Mouse (Mus musculus): ENCODE data around the gene Atp13a5. TPM values are rescaled to one million over a fixed set of nuclear protein-coding genes. Genes with fewer than 3 reads are reported as not detected.

Atp13a5 gene
- polyA plus RNA-seq, 1 experiment: 0.03 TPM

DNA sequence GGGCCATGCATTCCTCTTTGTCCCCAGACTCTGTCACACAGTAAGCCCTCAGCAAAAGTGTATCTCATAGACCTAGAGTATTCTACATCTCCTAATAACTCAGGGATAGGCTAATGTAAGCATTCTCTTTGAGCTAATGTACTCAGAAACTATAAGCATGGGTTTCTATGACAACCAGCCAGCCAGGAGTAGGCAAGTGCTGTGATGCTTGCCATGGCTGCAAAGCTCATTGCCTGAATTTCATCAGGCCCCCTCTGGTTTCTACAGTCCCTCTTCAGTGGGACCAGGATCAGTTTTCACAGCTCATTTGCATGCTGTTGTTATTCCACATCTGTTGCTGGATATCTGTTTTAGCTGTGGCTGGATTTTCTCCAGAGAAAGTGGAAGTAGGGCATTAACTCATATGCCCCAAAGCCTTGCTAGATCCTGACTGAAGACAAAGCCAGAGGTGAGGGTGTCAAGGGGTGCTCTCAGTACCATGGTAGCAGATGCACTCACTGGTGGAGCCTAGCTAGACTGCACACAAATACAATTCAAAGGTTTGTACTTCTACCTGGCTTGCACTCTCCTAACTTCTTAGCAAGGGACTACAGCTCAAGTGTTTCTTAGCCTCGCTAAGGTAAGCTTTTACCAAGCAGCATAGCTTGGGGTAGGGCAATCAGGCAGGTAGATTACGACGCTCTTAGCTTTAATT lies 47.0 kb downstream of the Atp13a5 start:
- no peaks in the 10 kb centered on the region for H3K27me3 ChIP-seq (ENCODE audit: control insufficient read depth, insufficient read depth, low read length)
- no peak overlapping the region for H3K27ac ChIP-seq (ENCODE audit: control insufficient read depth, insufficient read depth, low read length)
- no peaks in the 10 kb centered on the region for H3K4me1 ChIP-seq (replicated peaks; ENCODE audit: control insufficient read depth, insufficient read depth, low read length)
- no peak for DNase-seq
- TF ChIP-seq POLR2A (IDR thresholded peaks at IDR 0.05; ENCODE audit: control insufficient read depth, extremely low read depth, insufficient read depth, low read length, poor library complexity) (no peak), CTCF (IDR thresholded peaks at IDR 0.05; ENCODE audit: borderline replicate concordance, control insufficient read depth, extremely low read depth, insufficient read depth, low read length, poor library complexity) (no peak)
- H3K4me3 ChIP-seq (ENCODE audit: control insufficient read depth, insufficient read depth, low read length): no peak overlapping the region
- no peaks in the 10 kb centered on the region for H3K36me3 ChIP-seq (ENCODE audit: control insufficient read depth, insufficient read depth, low read length)
- WGBS: 93% methylated on average over 3 of the region's 3 CpGs

- Histone ChIP-seq H3K36me3 (ENCODE audit: control insufficient read depth, insufficient read depth, low read length) (no peaks in the 10 kb centered on the region), H3K4me3 (ENCODE audit: control insufficient read depth, insufficient read depth, low read length) (no peak overlapping the region), H3K4me1 (replicated peaks; ENCODE audit: control insufficient read depth, insufficient read depth, low read length) (no peaks in the 10 kb centered on the region), H3K27me3 (ENCODE audit: control insufficient read depth, insufficient read depth, low read length) (no peaks in the 10 kb centered on the region), H3K27ac (ENCODE audit: control insufficient read depth, insufficient read depth, low read length) (no peak overlapping the region)
- DNase-seq: no peak
- TF ChIP-seq CTCF (IDR thresholded peaks at IDR 0.05; ENCODE audit: borderline replicate concordance, control insufficient read depth, extremely low read depth, insufficient read depth, low read length, poor library complexity) (no peak), POLR2A (IDR thresholded peaks at IDR 0.05; ENCODE audit: control insufficient read depth, extremely low read depth, insufficient read depth, low read length, poor library complexity) (no peak)
- 51% methylated on average over 5 of the region's 5 CpGs for WGBS
These were observed 47.6 kb downstream of the Atp13a5 start for GRCm38 (mm10) chr16:29330948-29331347.

DNA sequence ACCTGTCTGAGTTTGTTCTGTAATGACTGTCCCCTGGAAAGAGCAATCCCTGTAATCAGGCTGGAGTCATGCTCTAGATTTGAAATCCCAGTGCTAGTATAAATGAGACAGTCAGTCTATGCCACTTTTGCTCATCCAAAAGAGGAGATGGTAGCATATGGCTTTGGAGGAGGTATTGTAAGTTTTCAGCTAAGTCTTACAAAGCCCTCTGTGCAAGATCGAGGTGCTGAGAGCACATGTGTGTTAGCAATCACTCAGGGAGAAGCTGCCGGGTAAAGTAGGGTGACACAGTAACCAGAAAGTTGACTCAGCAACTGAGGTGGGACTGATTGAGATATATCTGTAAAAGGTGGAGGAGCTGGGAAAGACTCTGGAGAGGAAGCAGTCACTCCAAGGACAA lies 49.3 kb downstream of the Atp13a5 start:
- WGBS: 89% methylated on average over 2 of the region's 2 CpGs
- TF ChIP-seq CTCF (IDR thresholded peaks at IDR 0.05; ENCODE audit: borderline replicate concordance, control insufficient read depth, extremely low read depth, insufficient read depth, low read length, poor library complexity) (no peak), POLR2A (IDR thresholded peaks at IDR 0.05; ENCODE audit: control insufficient read depth, extremely low read depth, insufficient read depth, low read length, poor library complexity) (no peak)
- Histone ChIP-seq H3K36me3 (ENCODE audit: control insufficient read depth, insufficient read depth, low read length) (no peaks in the 10 kb centered on the region), H3K4me3 (ENCODE audit: control insufficient read depth, insufficient read depth, low read length) (no peak overlapping the region), H3K4me1 (replicated peaks; ENCODE audit: control insufficient read depth, insufficient read depth, low read length) (no peaks in the 10 kb centered on the region), H3K27ac (ENCODE audit: control insufficient read depth, insufficient read depth, low read length) (no peak overlapping the region), H3K27me3 (ENCODE audit: control insufficient read depth, insufficient read depth, low read length) (no peaks in the 10 kb centered on the region)
- no peak for DNase-seq

DNA sequence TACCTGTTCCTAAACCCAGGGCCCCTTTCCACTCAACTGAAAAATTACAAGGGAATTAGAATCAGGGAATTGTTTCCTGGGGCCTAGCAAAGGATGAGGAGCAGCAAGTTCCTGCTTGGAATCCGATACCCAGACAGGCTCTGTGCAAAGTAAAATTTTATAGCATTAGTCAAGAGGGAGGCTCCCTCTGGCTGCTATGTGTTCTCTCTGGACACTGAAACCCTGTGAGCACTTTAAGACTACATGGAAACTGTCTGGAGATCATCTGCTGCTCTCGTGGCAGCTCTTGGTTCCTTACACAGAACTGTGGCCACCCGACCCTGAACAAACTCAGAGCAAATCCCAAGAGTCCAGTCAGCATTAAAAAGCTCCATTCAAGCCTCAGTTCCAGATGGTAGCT lies 50.6 kb downstream of the Atp13a5 start:
- DNase-seq: no peak
- Histone ChIP-seq H3K27me3 (ENCODE audit: control insufficient read depth, insufficient read depth, low read length) (no peaks in the 10 kb centered on the region), H3K4me3 (ENCODE audit: control insufficient read depth, insufficient read depth, low read length) (no peak overlapping the region), H3K36me3 (ENCODE audit: control insufficient read depth, insufficient read depth, low read length) (no peaks in the 10 kb centered on the region), H3K4me1 (replicated peaks; ENCODE audit: control insufficient read depth, insufficient read depth, low read length) (no peaks in the 10 kb centered on the region), H3K27ac (ENCODE audit: control insufficient read depth, insufficient read depth, low read length) (no peak overlapping the region)
- WGBS: 82% methylated on average over 3 of the region's 3 CpGs
- TF ChIP-seq CTCF (IDR thresholded peaks at IDR 0.05; ENCODE audit: borderline replicate concordance, control insufficient read depth, extremely low read depth, insufficient read depth, low read length, poor library complexity) (no peak), POLR2A (IDR thresholded peaks at IDR 0.05; ENCODE audit: control insufficient read depth, extremely low read depth, insufficient read depth, low read length, poor library complexity) (no peak)

GRCm38 (mm10) chr16:29325233-29325919 lies 53.2 kb downstream of the Atp13a5 start:
- Histone ChIP-seq H3K27me3 (ENCODE audit: control insufficient read depth, insufficient read depth, low read length) (no peaks in the 10 kb centered on the region), H3K36me3 (ENCODE audit: control insufficient read depth, insufficient read depth, low read length) (no peaks in the 10 kb centered on the region), H3K4me3 (ENCODE audit: control insufficient read depth, insufficient read depth, low read length) (no peak overlapping the region), H3K4me1 (replicated peaks; ENCODE audit: control insufficient read depth, insufficient read depth, low read length) (no peaks in the 10 kb centered on the region), H3K27ac (ENCODE audit: control insufficient read depth, insufficient read depth, low read length) (no peak overlapping the region)
- 95% methylated on average over 7 of the region's 7 CpGs for WGBS
- TF ChIP-seq CTCF (IDR thresholded peaks at IDR 0.05; ENCODE audit: borderline replicate concordance, control insufficient read depth, extremely low read depth, insufficient read depth, low read length, poor library complexity) (no peak), POLR2A (IDR thresholded peaks at IDR 0.05; ENCODE audit: control insufficient read depth, extremely low read depth, insufficient read depth, low read length, poor library complexity) (no peak)
- no peak for DNase-seq

- Histone ChIP-seq H3K36me3 (ENCODE audit: control insufficient read depth, insufficient read depth, low read length) (no peaks in the 10 kb centered on the region), H3K4me3 (ENCODE audit: control insufficient read depth, insufficient read depth, low read length) (no peak overlapping the region), H3K4me1 (replicated peaks; ENCODE audit: control insufficient read depth, insufficient read depth, low read length) (no peaks in the 10 kb centered on the region), H3K27ac (ENCODE audit: control insufficient read depth, insufficient read depth, low read length) (no peak overlapping the region), H3K27me3 (ENCODE audit: control insufficient read depth, insufficient read depth, low read length) (no peaks in the 10 kb centered on the region)
- TF ChIP-seq CTCF (IDR thresholded peaks at IDR 0.05; ENCODE audit: borderline replicate concordance, control insufficient read depth, extremely low read depth, insufficient read depth, low read length, poor library complexity) (no peak), POLR2A (IDR thresholded peaks at IDR 0.05; ENCODE audit: control insufficient read depth, extremely low read depth, insufficient read depth, low read length, poor library complexity) (no peak)
- DNase-seq: no peak
- WGBS: 87% methylated on average over 3 of the region's 3 CpGs
These were observed 57.8 kb downstream of the Atp13a5 start for GRCm38 (mm10) chr16:29320717-29321116.

All from thymus, adult 2 months (tissue).